Mouse (Mus musculus) heart, adult 9 months (tissue): Measurements from ENCODE around the gene Safb2.

Source experiments
- DNase-seq, 2 experiments: peaks; one replicate each; pipeline ENCODE4 v3.0.0; 2022; ENCODE audit warnings: low spot score in 2 of 2

Gene Safb2

GRCm38 (mm10) chr17:56522744-56523143, 61.6 kb downstream of the Safb2 start:
- DNase-seq = no peak

- no peak for DNase-seq
Observed at GRCm38 (mm10) chr17:56515690-56516410, 68.5 kb downstream of the Safb2 start.

GRCm38 (mm10) chr17:56514916-56515315, 69.5 kb downstream of the Safb2 start:
- no peak for DNase-seq

- no peak for DNase-seq
Observed at GRCm38 (mm10) chr17:56514330-56514729, 70.1 kb downstream of the Safb2 start.

GRCm38 (mm10) chr17:56512310-56512709, 72.1 kb downstream of the Safb2 start, which contains the start of gene Znrf4:
Gene Znrf4, minus strand, starts transcription at chr17:56512431.
- DNase-seq = no peak

GRCm38 (mm10) chr17:56511707-56512090, 72.7 kb downstream of the Safb2 start:
- no peak for DNase-seq

GRCm38 (mm10) chr17:56510970-56511706, 73.2 kb downstream of the Safb2 start:
- no peak for DNase-seq
